Mouse (Mus musculus) R1 (cell line): ENCODE results near the gene Fblim1.

Source experiments
- DNase-seq: peaks from one replicate; pipeline ENCODE4 v3.0.0-alpha.2; 2018; ENCODE audit warnings: low read depth, low spot score

The Fblim1 gene

GRCm38 (mm10) chr4:141540844-141541243 lies 65.1 kb downstream of the Fblim1 start:
- no peak for DNase-seq

- DNase-seq, result no peak
Observed at GRCm38 (mm10) chr4:141539213-141539767, 66.6 kb downstream of the Fblim1 start.

GRCm38 (mm10) chr4:141538408-141539212 lies 67.3 kb downstream of the Fblim1 start, which contains the start of gene Spen:
Gene Spen, minus strand, starts transcription at chr4:141538597.
- peak; percentile 88 for DNase-seq

DNA sequence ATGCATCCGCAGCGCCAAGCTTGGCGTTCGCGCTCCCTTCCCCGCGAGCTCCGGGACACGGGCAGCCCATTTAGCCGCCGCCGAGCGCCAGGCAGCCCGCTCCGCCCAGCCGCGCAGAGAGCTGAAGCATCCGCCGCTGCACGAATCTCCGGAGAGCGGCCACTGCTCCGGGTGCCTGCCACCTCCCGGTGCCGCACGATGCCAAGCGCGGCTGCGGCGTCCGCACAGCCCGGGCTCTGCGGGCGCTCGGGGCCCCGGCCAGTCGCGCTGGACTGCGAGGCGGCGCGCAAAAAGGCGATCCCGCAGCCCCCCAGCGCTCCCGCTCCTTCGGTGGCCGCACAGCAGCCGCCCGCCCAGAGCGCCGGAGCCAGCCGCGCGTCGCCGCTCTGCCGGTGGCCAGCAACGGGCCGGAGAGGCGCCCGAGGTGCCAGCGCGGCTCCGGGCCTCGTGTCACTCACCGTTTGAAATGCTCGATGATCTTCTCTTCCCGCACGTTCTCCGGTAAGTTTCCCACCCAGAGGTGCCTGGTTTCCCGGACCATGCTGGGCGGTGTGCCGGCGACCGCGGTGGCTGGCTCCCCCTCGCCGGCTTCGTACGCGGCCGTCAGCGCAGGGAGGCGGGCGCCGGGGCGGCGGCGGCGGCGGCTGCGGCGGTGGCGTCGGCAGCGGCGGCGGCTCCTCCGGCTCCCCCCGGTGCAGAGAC lies 68.0 kb downstream of the Fblim1 start:
- no peak for DNase-seq

GRCm38 (mm10) chr4:141537226-141537610 lies 68.7 kb downstream of the Fblim1 start:
- no peak for DNase-seq

GRCm38 (mm10) chr4:141536291-141537225 lies 69.3 kb downstream of the Fblim1 start:
- DNase-seq, result peak; percentile 82

DNA sequence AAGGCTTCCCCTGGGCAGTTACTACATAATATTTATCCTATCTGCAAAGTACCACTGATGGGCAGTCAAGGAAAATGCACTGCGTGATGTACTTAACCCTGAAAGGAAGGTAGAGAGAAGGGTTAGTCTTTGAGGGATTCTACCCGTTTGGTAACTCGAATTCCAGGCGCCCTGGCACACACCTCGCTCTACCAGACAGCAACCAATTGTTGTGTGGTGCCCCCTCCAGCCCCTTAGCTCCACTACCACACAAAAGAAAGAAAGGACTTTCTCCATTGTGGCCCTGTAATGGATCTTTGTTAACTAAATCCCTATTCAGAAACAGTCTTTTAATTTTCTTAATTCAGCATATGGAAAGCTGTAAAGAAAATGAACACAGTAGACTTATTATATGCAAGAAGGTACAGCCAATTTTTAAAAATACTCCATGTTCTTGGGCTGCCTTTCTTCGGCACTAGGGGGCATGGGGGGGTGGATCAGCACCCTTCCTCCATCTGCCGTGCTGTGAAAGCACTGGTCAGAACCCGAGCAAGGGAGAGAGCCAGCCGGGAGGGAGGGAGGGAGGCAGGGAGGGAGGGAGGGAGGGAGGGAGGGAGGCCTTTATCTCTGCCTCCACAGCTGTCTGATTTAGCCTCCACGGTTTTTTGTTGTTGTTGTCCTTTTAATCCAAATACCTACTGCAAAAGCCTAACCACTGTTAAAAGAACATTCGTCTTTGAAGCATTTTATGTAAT lies 70.8 kb downstream of the Fblim1 start:
- DNase-seq, result peak; percentile 65

DNA sequence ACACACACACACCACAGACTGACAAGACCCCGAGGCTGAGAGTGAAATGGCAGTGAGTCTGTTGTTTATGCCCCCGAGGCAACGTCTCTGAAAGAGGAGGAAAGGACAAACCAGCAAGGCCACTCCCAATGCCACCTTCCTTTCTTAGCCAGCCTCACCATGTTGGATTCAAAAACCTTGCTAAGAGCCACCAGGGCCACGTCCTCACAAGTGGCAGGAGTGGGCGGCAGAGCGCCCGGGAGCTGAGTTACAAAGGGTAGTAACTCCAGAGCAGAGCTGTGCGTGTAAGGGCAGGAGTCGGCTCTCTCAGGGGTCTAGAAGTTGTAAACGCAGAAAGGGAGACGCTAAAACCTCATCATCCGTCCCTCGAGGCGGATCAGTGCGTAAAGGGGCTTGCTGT lies 74.9 kb downstream of the Fblim1 start:
- DNase-seq, result no peak

DNA sequence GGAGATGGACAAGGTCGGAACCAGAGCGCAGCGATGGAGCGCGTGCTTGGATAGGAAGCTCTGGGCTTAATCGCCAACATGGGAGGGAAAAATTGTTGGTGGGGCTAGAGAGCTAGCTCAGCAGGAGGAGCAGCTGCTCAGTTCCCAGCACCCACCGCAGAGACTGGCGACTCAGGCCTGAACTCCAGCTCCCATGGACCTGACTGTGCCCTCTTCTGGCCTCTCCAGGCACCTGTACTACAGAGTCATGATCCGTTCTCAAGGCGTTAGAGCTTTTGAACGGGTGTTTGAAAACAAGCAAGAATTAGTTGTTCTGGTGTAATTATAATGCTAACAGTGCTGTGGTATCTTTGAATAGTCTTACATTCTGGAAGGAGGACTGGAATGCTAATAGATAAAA lies 77.0 kb downstream of the Fblim1 start:
- peak; percentile 46 for DNase-seq

DNA sequence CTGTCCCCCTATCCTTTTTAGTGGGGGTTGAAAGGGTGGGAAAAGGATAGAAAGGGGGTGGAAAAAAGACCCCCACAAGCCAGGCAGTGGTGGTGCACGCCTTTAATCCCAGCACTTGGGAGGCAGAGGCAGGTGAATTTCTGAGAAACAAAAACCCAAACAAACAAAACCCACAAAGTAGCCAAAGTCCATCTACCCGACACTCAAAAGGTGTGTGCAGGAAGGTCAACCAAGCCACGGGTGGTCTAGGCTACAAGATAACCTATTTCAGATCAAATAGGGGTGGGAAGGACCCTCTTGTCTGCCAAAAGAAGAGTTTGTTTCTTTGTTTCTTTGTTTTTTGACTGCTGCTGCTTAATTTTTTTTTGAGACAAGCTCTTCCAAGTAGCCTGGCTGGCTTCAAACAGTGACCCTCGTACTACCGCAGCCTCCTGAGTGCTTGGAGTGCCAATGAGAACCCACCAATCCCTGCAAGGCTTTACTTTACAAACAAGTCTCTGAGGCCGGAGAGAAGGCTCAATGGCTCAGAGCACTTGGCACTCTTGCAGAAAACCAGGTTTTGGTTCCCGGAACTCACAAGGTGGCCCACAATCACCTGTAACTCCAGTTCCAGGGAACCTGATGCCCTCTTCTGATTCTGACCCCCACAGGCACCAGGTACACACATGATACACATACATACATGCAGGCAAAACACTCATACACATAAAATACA lies 78.8 kb downstream of the Fblim1 start:
- no peak for DNase-seq
